Comparison of ENCODE assay signal across 11 mouse cellular contexts in the genomic region with DNA sequence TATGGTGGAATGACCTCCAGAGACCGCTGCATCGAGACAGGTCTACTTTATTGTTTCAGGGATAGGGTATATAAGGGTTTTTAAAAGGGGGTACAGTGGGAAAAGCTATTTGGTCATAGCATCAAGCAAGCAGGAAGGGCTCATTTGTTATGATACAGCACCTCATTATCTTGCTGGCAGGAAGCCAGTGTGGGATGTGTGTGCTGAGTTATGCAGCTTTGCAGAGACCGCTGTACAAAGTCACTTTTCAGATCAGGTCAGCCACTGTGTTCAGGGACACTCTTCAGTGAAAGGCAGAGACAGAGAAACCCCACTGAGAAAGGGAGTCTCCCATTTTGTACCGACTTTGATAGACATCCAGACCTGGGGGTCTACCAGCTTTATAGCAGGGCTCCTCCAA.
DNase-seq lines count a peak whose midpoint lies in the region; ATAC-seq and TF ChIP-seq lines count a peak whose summit lies in the region.
"Had no signal": no experiment of that assay in that cellular context is flagged by ENCODE, and none has a peak within 500 bp of the region (broad histone marks: within the 10 kb centered on the region; RNA-seq: fewer than 3 reads in every experiment).

No protein-coding gene starts in this region.

- H3K36me3 ChIP-seq in hindbrain, embryonic 13.5 days, result no peaks in the 10 kb centered on the region
- H3K36me3 ChIP-seq in hindbrain, embryonic 12.5 days, result no peaks in the 10 kb centered on the region
- H3K36me3 ChIP-seq in limb, embryonic 15.5 days, result no peaks in the 10 kb centered on the region
- H3K36me3 ChIP-seq in stomach, postnatal 0 days (ENCODE audit: control insufficient read depth, insufficient read depth, low read length), result no peaks in the 10 kb centered on the region

- no peak for ATAC-seq in hindbrain, embryonic 13.5 days (ENCODE audit: low FRiP score)
- no peak for ATAC-seq in hindbrain, embryonic 12.5 days (ENCODE audit: low FRiP score)
- ATAC-seq in limb, embryonic 15.5 days (ENCODE audit: insufficient number of reproducible peaks, low FRiP score, low TSS enrichment, low read depth), result no peak
- ATAC-seq in stomach, postnatal 0 days (ENCODE audit: low FRiP score, low TSS enrichment), result no peak
- ATAC-seq in erythroid progenitor cell, adult 5-6 weeks (replicated peaks; ENCODE audit: low FRiP score, poor library complexity, severe bottlenecking), result no peak

- 77% methylated on average over 4 of the region's 4 CpGs for WGBS in hindbrain, embryonic 13.5 days
- WGBS in hindbrain, embryonic 12.5 days, result 84% methylated on average over 4 of the region's 4 CpGs
- WGBS in limb, embryonic 15.5 days, result 59% methylated on average over 4 of the region's 4 CpGs
- 75% methylated on average over 4 of the region's 4 CpGs for WGBS in stomach, postnatal 0 days

- H3K4me1 ChIP-seq in hindbrain, embryonic 13.5 days (replicated peaks), result peaks cover 9% of the 10 kb centered on the region; the same call in 1 of the 2 replicates
- H3K4me1 ChIP-seq in hindbrain, embryonic 12.5 days, result no peaks in the 10 kb centered on the region
- 0 out of 2 replicates have a peak, but pooled peaks cover 3% of the 10 kb centered on the region for H3K4me1 ChIP-seq in limb, embryonic 15.5 days
- H3K4me1 ChIP-seq in stomach, postnatal 0 days (replicated peaks; ENCODE audit: control insufficient read depth, insufficient read depth), result no peaks in the 10 kb centered on the region

- no peaks in the 10 kb centered on the region for H3K27me3 ChIP-seq in hindbrain, embryonic 13.5 days
- no peaks in the 10 kb centered on the region for H3K27me3 ChIP-seq in hindbrain, embryonic 12.5 days
- H3K27me3 ChIP-seq in limb, embryonic 15.5 days, result no peaks in the 10 kb centered on the region
- no peaks in the 10 kb centered on the region for H3K27me3 ChIP-seq in stomach, postnatal 0 days (ENCODE audit: control insufficient read depth, insufficient read depth, low read length)

- peak; percentile 4 for DNase-seq in ovary, adult 18-20 months (ENCODE audit: low spot score)
- DNase-seq in ovary, postnatal 36 days (ENCODE audit: low spot score), result no peak
- peak; percentile 44 for DNase-seq in stomach, postnatal 0 days (ENCODE audit: low spot score)
- no peak for DNase-seq in layer of hippocampus, postnatal 36 days
- DNase-seq: gastrocnemius, postnatal 25 days; layer of hippocampus, adult 9-11 months had no signal

- 0 out of 2 replicates have a peak, but pooled peaks cover 3% of the 10 kb centered on the region for H3K9me3 ChIP-seq in hindbrain, embryonic 13.5 days
- H3K9me3 ChIP-seq in hindbrain, embryonic 12.5 days (replicated peaks), result no peaks in the 10 kb centered on the region
- peaks cover 5% of the 10 kb centered on the region; the same call in 1 of the 2 replicates for H3K9me3 ChIP-seq in limb, embryonic 15.5 days
- no peaks in the 10 kb centered on the region for H3K9me3 ChIP-seq in stomach, postnatal 0 days (ENCODE audit: control insufficient read depth, low read length)

- H3K27ac ChIP-seq in hindbrain, embryonic 13.5 days, result 0 out of 2 replicates have a peak overlapping the region, but pooled peaks have one; percentile 24
- no peak overlapping the region for H3K27ac ChIP-seq in hindbrain, embryonic 12.5 days
- 0 out of 2 replicates have a peak overlapping the region, but pooled peaks have one; percentile 22 for H3K27ac ChIP-seq in limb, embryonic 15.5 days
- H3K27ac ChIP-seq in stomach, postnatal 0 days (replicated peaks), result no peak overlapping the region
- H3K27ac ChIP-seq: macrophage had no signal

- no peak overlapping the region for H3K4me2 ChIP-seq in hindbrain, embryonic 13.5 days
- H3K4me2 ChIP-seq in hindbrain, embryonic 12.5 days (replicated peaks), result no peak overlapping the region
- no peak overlapping the region for H3K4me2 ChIP-seq in limb, embryonic 15.5 days
- no peak overlapping the region for H3K4me2 ChIP-seq in stomach, postnatal 0 days (replicated peaks; ENCODE audit: low read depth)

- H3K4me3 ChIP-seq in hindbrain, embryonic 13.5 days, result no peak overlapping the region
- H3K4me3 ChIP-seq in hindbrain, embryonic 12.5 days, result no peak overlapping the region
- no peak overlapping the region for H3K4me3 ChIP-seq in limb, embryonic 15.5 days
- no peak overlapping the region for H3K4me3 ChIP-seq in stomach, postnatal 0 days (ENCODE audit: low read depth, low read length)

- H3K9ac ChIP-seq in hindbrain, embryonic 13.5 days, result no peak overlapping the region
- H3K9ac ChIP-seq in hindbrain, embryonic 12.5 days, result no peak overlapping the region
- no peak overlapping the region for H3K9ac ChIP-seq in limb, embryonic 15.5 days
- no peak overlapping the region for H3K9ac ChIP-seq in stomach, postnatal 0 days (ENCODE audit: low read length)

- no peak for TF ChIP-seq EP300 in stomach, postnatal 0 days (optimal IDR thresholded peaks at IDR 0.05)

- TF ChIP-seq CTCF in stomach, postnatal 0 days (IDR thresholded peaks at IDR 0.05; ENCODE audit: low read depth), result no peak

Comparison
In these comparisons a context has a peak if more than half of its experiments do, and no peak if none do; other contexts are left out.
1. H3K27ac ChIP-seq: peak in hindbrain, embryonic 13.5 days (single experiment) and limb, embryonic 15.5 days (single experiment); none in hindbrain, embryonic 12.5 days (single experiment) and stomach, postnatal 0 days (single experiment).
2. DNase-seq: peak in ovary, adult 18-20 months (single experiment) and stomach, postnatal 0 days (single experiment); none in ovary, postnatal 36 days (single experiment) and layer of hippocampus, postnatal 36 days (0 of 2).